Mouse (Mus musculus): ENCODE measurements around the gene Rtbdn.
"Not testable (repeated sequence)": the region's sequence is repeated elsewhere in the genome, so short reads cannot be mapped to it uniquely, and the experiment has no call there.

Gene Rtbdn

GRCm38 (mm10) chr8:84946528-84947240, at the start of gene Rtbdn:
Gene Rtbdn (plus strand): TSS chr8:84946991.
- DNase-seq = no peak

DNA sequence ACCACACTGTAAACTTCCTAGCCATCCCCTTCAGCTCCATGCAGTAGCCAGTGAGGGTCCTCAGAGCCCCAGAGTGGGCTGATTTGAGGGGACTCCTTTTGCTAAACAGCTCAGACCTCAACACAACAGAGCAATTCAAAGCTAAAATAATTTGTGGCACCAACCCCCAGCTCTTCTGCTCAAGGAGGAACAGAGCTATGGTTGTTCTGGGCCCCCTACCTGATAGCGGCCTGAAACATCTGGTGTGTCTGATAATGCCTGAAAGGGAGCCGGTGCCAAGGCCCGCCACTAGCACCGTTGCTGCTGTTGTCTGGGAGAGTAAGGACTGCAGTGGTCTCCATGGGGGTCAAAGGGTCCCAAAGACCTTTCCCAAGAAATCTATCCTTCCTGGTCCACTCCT, 45.7 kb upstream of the Rtbdn start:
- DNase-seq = no peak

DNA sequence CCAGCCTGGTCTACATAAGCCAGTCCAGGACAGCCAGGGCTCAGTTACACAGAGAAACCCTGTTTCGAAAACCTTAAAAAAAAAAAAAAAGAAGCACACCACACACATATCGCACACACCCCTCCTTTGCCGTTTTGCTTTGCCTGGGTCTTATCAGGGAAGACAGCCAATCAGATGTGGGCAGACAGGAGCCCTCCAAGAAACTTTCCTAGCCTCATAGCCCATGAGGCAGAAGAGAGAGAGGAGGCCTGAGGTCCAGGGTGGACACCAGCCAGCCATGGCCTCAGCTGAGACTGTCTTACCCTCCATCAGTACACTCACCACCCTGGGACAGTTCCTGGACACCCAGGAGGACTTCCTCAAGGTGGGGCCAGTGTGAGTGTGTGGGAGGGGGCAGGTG, 45.0 kb upstream of the Rtbdn start, which contains the start of gene Klf1:
Klf1 (plus strand) TSS at position 177 of the 400 bp plus-strand sequence.
- DNase-seq = no peak

GRCm38 (mm10) chr8:84902367-84902919, 44.3 kb upstream of the Rtbdn start:
- peak in 1 of 2 experiments; percentile 25 for DNase-seq

- DNase-seq = peak; percentile 92 to 97
Observed at GRCm38 (mm10) chr8:84902920-84903661, 43.7 kb upstream of the Rtbdn start.

DNA sequence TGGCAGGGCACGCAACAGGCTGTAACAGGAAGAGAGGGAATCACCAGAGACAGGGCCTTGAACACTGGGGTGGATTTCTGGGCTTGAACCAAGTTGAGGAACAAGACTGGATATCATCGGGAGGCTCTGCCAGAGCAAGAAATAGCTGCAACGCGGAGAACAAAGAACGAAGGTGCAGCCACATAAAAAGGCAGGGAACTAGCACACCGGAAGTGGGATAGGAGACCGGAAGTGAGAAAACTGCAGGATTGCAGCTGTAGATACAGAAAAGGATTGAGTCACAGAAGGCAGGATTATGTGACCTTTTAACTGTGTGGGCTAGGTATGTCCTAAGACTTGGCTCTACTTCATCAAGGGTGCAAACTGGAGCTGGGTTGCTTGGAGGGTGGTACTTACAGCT, 42.4 kb upstream of the Rtbdn start:
- no peak for DNase-seq

GRCm38 (mm10) chr8:84907037-84907436, 39.8 kb upstream of the Rtbdn start:
- no peak for DNase-seq

DNA sequence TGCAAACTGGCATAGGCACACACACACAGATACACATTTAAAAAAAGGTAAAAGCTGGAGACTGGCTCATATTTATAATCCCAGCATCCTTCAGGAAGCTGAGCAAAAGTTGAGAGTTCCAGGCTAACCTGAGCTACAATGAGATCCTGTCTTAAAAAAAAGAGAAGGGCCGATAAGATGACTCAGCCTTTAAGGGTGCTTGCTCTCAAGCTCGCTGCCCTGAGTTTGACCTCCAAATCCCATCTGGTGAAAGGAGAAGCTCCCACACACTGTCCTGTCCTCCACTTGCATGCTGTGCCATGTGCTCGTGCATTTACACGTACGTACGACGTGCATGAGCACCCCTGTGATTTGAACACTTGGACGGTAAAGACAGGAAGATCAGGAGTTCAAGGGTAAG, 39.3 kb upstream of the Rtbdn start:
- no peak for DNase-seq

DNA sequence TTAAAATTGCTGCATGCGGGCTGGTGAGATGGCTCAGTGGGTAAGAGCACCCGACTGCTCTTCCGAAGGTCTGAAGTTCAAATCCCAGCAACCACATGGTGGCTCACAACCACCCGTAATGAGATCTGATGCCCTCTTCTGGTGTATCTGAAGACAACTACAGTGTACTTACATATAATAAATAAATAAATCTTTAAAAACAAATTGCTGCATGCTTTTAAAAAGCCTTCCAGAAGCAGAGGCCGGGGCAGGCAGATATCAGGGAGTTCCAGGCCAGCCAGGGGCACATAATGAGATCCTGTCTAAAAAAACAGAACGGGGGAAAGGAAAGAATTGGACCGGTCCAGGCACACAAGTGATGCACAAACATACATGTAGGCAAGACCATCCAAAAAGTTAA, 38.8 kb upstream of the Rtbdn start:
- DNase-seq = not testable (repeated sequence)

- DNase-seq = peak; percentile 98
Observed at GRCm38 (mm10) chr8:84908421-84909161, 38.2 kb upstream of the Rtbdn start, which contains the start of gene Dnase2a. Gene Dnase2a (plus strand): TSS chr8:84908560.

DNA sequence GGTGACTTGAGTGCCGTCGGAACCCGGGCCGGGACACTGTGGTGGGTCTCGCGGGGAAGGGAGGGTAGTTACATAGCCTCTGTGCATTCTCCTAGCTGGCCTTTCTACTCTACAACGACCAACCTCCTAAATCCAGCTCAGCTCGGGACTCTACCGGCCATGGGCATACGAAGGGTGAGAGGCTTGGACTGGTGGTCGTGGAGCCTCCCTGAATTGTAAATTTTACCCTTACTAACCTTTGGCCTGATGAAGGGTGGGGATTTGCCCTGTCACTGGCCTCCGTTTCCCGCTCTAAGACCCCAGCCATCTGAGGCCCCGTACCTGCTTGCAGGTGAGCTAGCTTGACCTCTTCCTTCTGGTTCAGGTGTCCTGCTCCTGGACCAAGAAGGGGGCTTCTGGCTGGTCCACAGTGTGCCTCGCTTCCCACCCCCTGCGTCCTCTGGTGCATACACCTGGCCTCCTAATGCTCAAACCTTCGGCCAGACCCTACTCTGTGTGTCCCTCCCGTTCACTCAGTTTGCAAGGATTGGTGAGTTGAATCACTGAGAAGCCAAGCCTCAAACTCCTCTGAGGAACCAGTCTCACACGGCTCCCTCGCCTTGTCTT, 37.5 kb upstream of the Rtbdn start:
- no peak for DNase-seq

DNA sequence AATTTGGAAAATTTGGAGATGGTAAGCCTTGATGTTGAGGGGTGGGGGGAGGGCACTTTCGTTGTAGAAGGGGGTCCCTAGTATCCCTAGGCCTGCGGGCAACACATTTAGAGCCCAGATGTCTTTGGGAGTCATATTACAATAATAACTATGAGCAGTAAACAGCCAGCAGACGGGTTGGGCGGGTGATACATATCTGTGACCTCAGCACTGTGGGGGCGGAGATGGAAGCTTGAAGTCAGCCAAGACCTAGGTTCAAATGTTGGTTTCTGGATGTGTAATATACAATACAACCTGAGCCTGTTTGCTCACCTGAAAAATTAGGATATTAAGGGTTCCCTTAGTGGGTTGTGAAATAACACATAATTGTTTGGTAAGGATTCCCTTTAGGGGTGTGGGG, 36.8 kb upstream of the Rtbdn start:
- DNase-seq = no peak

DNA sequence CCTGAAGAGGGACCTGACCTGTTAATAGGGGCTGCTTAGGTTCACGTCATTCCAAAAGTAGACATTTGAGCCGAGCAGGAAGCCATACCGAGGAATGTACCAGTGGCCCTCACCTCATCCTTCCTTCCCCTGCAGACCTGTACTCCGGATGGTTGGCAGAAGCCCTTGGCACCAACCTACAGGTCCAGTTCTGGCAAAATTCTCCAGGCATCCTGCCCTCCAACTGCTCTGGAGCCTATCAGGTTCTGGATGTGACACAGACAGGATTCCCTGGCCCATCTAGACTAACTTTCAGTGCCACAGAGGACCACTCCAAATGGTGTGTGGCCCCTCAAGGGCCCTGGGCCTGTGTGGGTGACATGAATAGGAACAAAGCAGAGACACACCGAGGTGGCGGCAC, 36.2 kb upstream of the Rtbdn start:
- DNase-seq = no peak

- DNase-seq = no peak
Observed at GRCm38 (mm10) chr8:84911854-84912253, 34.9 kb upstream of the Rtbdn start.

DNA sequence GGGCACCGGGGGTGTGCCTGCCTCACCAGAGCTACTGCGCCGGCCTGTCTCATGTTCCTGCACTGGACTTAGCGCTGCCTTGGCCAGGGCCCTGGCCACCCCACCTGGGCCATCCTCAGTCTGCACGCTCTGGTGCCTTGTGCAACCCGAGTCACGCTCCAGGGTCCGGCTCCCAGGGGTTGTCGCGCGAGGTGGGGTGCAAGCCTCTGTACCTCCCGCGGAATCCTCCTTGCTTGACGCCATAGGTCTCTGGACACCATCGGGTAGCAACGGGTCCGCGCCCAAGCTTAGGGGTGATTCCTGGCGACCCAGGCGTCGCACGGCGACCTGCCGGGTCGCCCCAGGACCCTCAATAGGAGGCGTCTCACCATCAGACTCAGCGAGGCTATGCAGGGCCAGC, 34.4 kb upstream of the Rtbdn start:
- DNase-seq = no peak

- peak; percentile 78 to 79 for DNase-seq
Observed at GRCm38 (mm10) chr8:84912895-84913501, 33.8 kb upstream of the Rtbdn start.

GRCm38 (mm10) chr8:84913502-84913900, 33.3 kb upstream of the Rtbdn start:
- DNase-seq = no peak

DNA sequence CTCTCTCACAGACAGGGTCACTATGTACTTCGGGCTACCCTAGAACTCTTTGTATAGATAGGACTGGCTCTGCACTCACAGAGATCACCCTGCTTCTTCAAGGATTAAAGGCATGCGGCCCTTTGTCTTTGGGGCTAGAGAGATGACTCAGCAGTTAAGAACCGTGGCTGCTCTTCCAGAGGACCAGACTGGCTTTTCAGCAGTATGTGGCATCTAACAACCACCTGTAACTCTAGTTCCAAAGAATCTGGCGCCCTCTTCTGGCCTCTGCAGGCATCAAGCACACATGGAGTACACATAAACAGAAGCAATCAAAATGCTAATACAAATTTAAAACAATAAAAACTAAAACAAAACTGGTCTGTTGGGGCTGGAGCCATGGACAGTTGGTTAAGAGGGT, 32.8 kb upstream of the Rtbdn start:
- peak in 1 of 2 experiments; percentile 47 for DNase-seq

DNA sequence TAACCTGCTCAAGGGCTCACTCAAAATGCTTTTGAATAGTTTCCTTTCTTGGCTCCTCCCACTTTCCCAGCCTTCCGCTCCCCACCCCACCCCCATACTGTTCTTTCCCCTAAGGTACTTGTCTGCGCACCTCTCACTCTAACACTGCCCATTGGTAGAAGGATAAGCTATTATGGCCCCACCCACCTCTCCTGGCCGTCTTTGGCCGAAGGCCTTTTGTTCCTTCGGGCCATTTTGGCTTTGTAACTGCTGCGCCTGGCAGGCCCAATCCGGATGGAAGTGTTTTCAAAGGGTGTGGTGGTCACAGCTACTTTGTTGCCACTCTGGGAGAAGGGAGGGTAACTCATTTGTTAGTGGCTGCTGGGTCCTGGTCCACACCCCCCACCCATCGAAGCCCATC, 31.5 kb upstream of the Rtbdn start:
- DNase-seq = no peak

DNA sequence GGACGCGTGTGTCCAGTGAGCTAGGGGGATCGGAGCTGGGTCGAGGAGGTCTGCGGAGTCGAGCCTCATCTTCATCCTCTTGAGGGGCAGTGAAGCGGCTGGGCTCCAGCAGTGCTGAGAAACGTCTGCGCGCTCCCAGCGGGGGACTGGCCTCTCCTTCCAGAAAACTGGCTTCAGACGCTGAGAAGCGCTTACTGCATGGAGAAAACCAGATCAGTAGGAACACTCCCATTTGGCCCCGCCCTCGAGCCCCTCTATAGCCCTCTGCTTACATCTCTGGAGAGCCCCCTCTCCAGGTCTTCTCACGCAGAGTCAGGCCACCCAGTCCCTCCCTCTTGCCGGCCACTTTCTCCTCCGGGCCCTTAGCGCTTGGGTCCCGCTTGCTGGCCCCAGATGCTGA, 29.0 kb upstream of the Rtbdn start:
- no peak for DNase-seq

DNA sequence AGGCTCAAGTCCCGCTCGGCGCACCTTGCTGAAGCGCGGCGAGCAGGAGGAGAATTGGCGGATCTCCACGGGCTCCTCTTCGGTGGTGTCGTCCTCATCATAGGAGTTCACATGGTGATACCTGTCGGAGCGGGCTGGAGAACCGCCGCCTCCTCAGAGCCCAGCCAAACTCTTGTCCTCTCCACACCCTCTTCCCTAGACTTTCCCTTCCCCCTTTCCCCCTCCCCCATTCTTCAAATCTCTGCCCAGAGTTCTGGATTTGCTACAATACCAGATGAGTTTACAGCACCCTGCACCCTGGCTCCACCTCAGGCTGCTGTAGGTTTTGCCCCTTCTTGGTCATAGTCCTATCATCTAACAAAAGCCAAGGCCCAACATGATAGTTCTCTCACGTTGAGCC, 28.1 kb upstream of the Rtbdn start:
- no peak for DNase-seq

GRCm38 (mm10) chr8:84921596-84921995, 25.2 kb upstream of the Rtbdn start:
- DNase-seq = no peak
